Mouse (Mus musculus) spleen, adult 2 months (tissue): ENCODE results near the gene Cxcl16.

Source experiments
- CTCF ChIP-seq: fragments of 200-500 bp; IDR thresholded peaks from 2 replicates; pipeline ENCODE4 v1.5.1; 2011; ENCODE audit warnings: mild to moderate bottlenecking, inconsistent platforms; ENCODE audit not compliant: insufficient read depth, insufficient read length, insufficient replicate concordance; ENCODE audit errors: extremely low read depth
- POLR2A ChIP-seq: fragments of 200-500 bp; IDR thresholded peaks from 2 replicates; pipeline ENCODE4 v1.6.1; 2011; ENCODE audit warnings: low read depth, low read length, inconsistent platforms

DNA sequence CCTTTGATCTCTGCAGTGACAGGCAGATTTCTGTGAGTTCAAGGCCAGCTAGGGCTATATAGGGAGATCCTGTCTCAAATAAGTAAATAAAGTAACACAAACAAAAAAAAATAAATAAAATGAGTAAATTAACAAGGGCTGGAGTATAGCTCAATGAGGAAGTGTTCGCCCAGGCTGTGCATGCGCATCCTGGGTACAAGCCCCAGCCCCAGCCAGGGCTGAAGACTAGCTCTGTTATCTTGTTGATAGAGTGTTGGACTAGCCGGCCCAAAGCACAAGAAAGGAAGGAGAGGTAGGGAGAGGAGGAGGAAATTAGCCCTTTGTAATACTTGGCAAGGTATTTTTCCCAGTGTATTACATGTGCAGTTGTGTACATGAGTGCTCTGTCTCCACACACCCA is 15.8 kb downstream of the Cxcl16 start:
- TF ChIP-seq POLR2A (no peak), CTCF (no peak)
